Mouse (Mus musculus): Measurements from ENCODE around the gene Tiam1. TPM values are rescaled to one million over a fixed set of nuclear protein-coding genes. Genes with fewer than 3 reads are reported as not detected.
A peak's percentile ranks its signal among the peaks of the same experiment; 100 is the strongest.

The Tiam1 gene
- polyA plus RNA-seq, 1 experiment from 2014 or later, result 29.0 TPM

GRCm38 (mm10) chr16:90042874-90043273, 100.7 kb downstream of the Tiam1 start:
- H3K9me3 ChIP-seq, result no peaks in the 10 kb centered on the region
- no peak overlapping the region for H3K9ac ChIP-seq
- no peak overlapping the region for H3K4me2 ChIP-seq
- WGBS, result 90% methylated on average over 10 of the region's 10 CpGs
- H3K4me1 ChIP-seq (replicated peaks), result peaks cover 28% of the 10 kb centered on the region
- no peaks in the 10 kb centered on the region for H3K27me3 ChIP-seq
- H3K4me3 ChIP-seq, result no peak overlapping the region
- H3K27ac ChIP-seq, result no peak overlapping the region
- no peak for ATAC-seq (ENCODE audit: low FRiP score)
- no peaks in the 10 kb centered on the region for H3K36me3 ChIP-seq

- Histone ChIP-seq H3K9ac (no peak overlapping the region), H3K27me3 (no peaks in the 10 kb centered on the region), H3K4me1 (replicated peaks) (peaks cover 28% of the 10 kb centered on the region), H3K27ac (no peak overlapping the region), H3K36me3 (no peaks in the 10 kb centered on the region), H3K4me3 (no peak overlapping the region), H3K9me3 (no peaks in the 10 kb centered on the region), H3K4me2 (no peak overlapping the region)
- WGBS, result 90% methylated on average over 10 of the region's 10 CpGs
- no peak for ATAC-seq (ENCODE audit: low FRiP score)
These were observed 101.2 kb downstream of the Tiam1 start for GRCm38 (mm10) chr16:90042386-90042785.

GRCm38 (mm10) chr16:90040771-90041364, 102.7 kb downstream of the Tiam1 start:
- Histone ChIP-seq H3K36me3 (no peaks in the 10 kb centered on the region), H3K27ac (peak overlapping the region; percentile 44; the same call in 1 of the 2 replicates), H3K4me1 (replicated peaks) (peaks cover 36% of the 10 kb centered on the region), H3K4me3 (no peak overlapping the region), H3K9ac (no peak overlapping the region), H3K4me2 (no peak overlapping the region), H3K9me3 (no peaks in the 10 kb centered on the region), H3K27me3 (no peaks in the 10 kb centered on the region)
- WGBS, result 47% methylated on average over 8 of the region's 8 CpGs
- ATAC-seq (ENCODE audit: low FRiP score), result peak; percentile 62

GRCm38 (mm10) chr16:90035595-90036110, 107.9 kb downstream of the Tiam1 start:
- no peaks in the 10 kb centered on the region for H3K36me3 ChIP-seq
- H3K4me3 ChIP-seq, result no peak overlapping the region
- no peaks in the 10 kb centered on the region for H3K9me3 ChIP-seq
- no peak overlapping the region for H3K4me2 ChIP-seq
- H3K27ac ChIP-seq, result no peak overlapping the region
- H3K27me3 ChIP-seq, result no peaks in the 10 kb centered on the region
- peaks cover 38% of the 10 kb centered on the region for H3K4me1 ChIP-seq (replicated peaks)
- no peak overlapping the region for H3K9ac ChIP-seq
- ATAC-seq (ENCODE audit: low FRiP score), result peak; percentile 55; the same call in 1 of the 2 replicates
- WGBS, result 56% methylated on average over 10 of the region's 10 CpGs

GRCm38 (mm10) chr16:90030355-90030754, 113.2 kb downstream of the Tiam1 start:
- H3K36me3 ChIP-seq, result no peaks in the 10 kb centered on the region
- 90% methylated on average over 14 of the region's 14 CpGs for WGBS
- H3K9me3 ChIP-seq, result no peaks in the 10 kb centered on the region
- H3K4me2 ChIP-seq, result no peak overlapping the region
- no peak overlapping the region for H3K4me3 ChIP-seq
- peaks cover 11% of the 10 kb centered on the region; the same call in 1 of the 2 replicates for H3K4me1 ChIP-seq (replicated peaks)
- no peak overlapping the region for H3K9ac ChIP-seq
- H3K27ac ChIP-seq, result no peak overlapping the region
- no peak for ATAC-seq (ENCODE audit: low FRiP score)
- H3K27me3 ChIP-seq, result no peaks in the 10 kb centered on the region

- Histone ChIP-seq H3K9me3 (no peaks in the 10 kb centered on the region), H3K4me3 (no peak overlapping the region), H3K4me2 (no peak overlapping the region), H3K27ac (no peak overlapping the region), H3K27me3 (no peaks in the 10 kb centered on the region), H3K4me1 (replicated peaks) (peaks cover 4% of the 10 kb centered on the region), H3K9ac (no peak overlapping the region), H3K36me3 (peaks cover 8% of the 10 kb centered on the region; the same call in 1 of the 2 replicates)
- no peak for ATAC-seq (ENCODE audit: low FRiP score)
- WGBS, result 56% methylated on average over 3 of the region's 3 CpGs
These were observed 115.7 kb downstream of the Tiam1 start for GRCm38 (mm10) chr16:90027886-90028285.

- no peak overlapping the region for H3K4me3 ChIP-seq
- no peak for ATAC-seq (ENCODE audit: low FRiP score)
- no peak overlapping the region for H3K27ac ChIP-seq
- H3K9me3 ChIP-seq, result no peaks in the 10 kb centered on the region
- H3K9ac ChIP-seq, result no peak overlapping the region
- peaks cover 9% of the 10 kb centered on the region for H3K4me1 ChIP-seq (replicated peaks)
- WGBS, result 87% methylated on average over 6 of the region's 6 CpGs
- no peaks in the 10 kb centered on the region for H3K27me3 ChIP-seq
- H3K36me3 ChIP-seq, result peaks cover 8% of the 10 kb centered on the region; the same call in 1 of the 2 replicates
- no peak overlapping the region for H3K4me2 ChIP-seq
These were observed 117.9 kb downstream of the Tiam1 start for GRCm38 (mm10) chr16:90025526-90026172.

GRCm38 (mm10) chr16:90023665-90024010, 119.9 kb downstream of the Tiam1 start:
- no peak overlapping the region for H3K27ac ChIP-seq

GRCm38 (mm10) chr16:90022932-90023664, 120.5 kb downstream of the Tiam1 start:
- Histone ChIP-seq H3K4me2 (no peak overlapping the region), H3K4me1 (replicated peaks) (peaks cover 12% of the 10 kb centered on the region), H3K27me3 (no peaks in the 10 kb centered on the region), H3K4me3 (no peak overlapping the region), H3K36me3 (peaks cover 8% of the 10 kb centered on the region; the same call in 1 of the 2 replicates), H3K9ac (no peak overlapping the region), H3K27ac (peak overlapping the region; percentile 5; the same call in 1 of the 2 replicates), H3K9me3 (no peaks in the 10 kb centered on the region)
- ATAC-seq (ENCODE audit: low FRiP score), result 0 out of 2 replicates have a peak, but pooled peaks have one; percentile 26
- 80% methylated on average over 18 of the region's 18 CpGs for WGBS

More at GRCm38 (mm10) chr16:90023665-90024010, 119.9 kb downstream of the Tiam1 start:
- no peaks in the 10 kb centered on the region for H3K9me3 ChIP-seq
- H3K4me2 ChIP-seq, result no peak overlapping the region
- H3K9ac ChIP-seq, result no peak overlapping the region
- H3K4me1 ChIP-seq (replicated peaks), result peaks cover 9% of the 10 kb centered on the region
- 90% methylated on average over 8 of the region's 8 CpGs for WGBS
- H3K4me3 ChIP-seq, result no peak overlapping the region
- no peaks in the 10 kb centered on the region for H3K27me3 ChIP-seq
- H3K36me3 ChIP-seq, result peaks cover 8% of the 10 kb centered on the region; the same call in 1 of the 2 replicates
- no peak for ATAC-seq (ENCODE audit: low FRiP score)

GRCm38 (mm10) chr16:90016046-90016445, 127.5 kb downstream of the Tiam1 start:
- no peaks in the 10 kb centered on the region for H3K36me3 ChIP-seq
- no peak for ATAC-seq (ENCODE audit: low FRiP score)
- no peak overlapping the region for H3K9ac ChIP-seq
- no peaks in the 10 kb centered on the region for H3K27me3 ChIP-seq
- no peaks in the 10 kb centered on the region for H3K9me3 ChIP-seq
- H3K27ac ChIP-seq, result no peak overlapping the region
- H3K4me3 ChIP-seq, result no peak overlapping the region
- H3K4me2 ChIP-seq, result no peak overlapping the region
- 84% methylated on average over 4 of the region's 4 CpGs for WGBS
- H3K4me1 ChIP-seq (replicated peaks), result peaks cover 10% of the 10 kb centered on the region

- no peaks in the 10 kb centered on the region for H3K9me3 ChIP-seq
- ATAC-seq (ENCODE audit: low FRiP score), result no peak
- no peak overlapping the region for H3K9ac ChIP-seq
- H3K4me3 ChIP-seq, result no peak overlapping the region
- peaks cover 21% of the 10 kb centered on the region for H3K4me1 ChIP-seq (replicated peaks)
- no peak overlapping the region for H3K27ac ChIP-seq
- no peaks in the 10 kb centered on the region for H3K27me3 ChIP-seq
- no peaks in the 10 kb centered on the region for H3K36me3 ChIP-seq
- WGBS, result 85% methylated on average over 9 of the region's 9 CpGs
- H3K4me2 ChIP-seq, result no peak overlapping the region
These were observed 129.0 kb downstream of the Tiam1 start for GRCm38 (mm10) chr16:90014596-90014995.

GRCm38 (mm10) chr16:90011521-90012181, 131.9 kb downstream of the Tiam1 start:
- Histone ChIP-seq H3K4me1 (replicated peaks) (peaks cover 26% of the 10 kb centered on the region), H3K4me2 (no peak overlapping the region), H3K27me3 (no peaks in the 10 kb centered on the region), H3K9me3 (no peaks in the 10 kb centered on the region), H3K36me3 (no peaks in the 10 kb centered on the region), H3K27ac (peak overlapping the region; percentile 69), H3K4me3 (no peak overlapping the region), H3K9ac (peak overlapping the region; percentile 44; the same call in 1 of the 2 replicates)
- peak; percentile 31 for ATAC-seq (ENCODE audit: low FRiP score)
- WGBS, result 57% methylated on average over 32 of the region's 32 CpGs

All from hindbrain, embryonic 13.5 days (tissue).